Mouse (Mus musculus) thymus, adult 2 months (tissue): ENCODE data around the gene Frmd8. TPM values are rescaled to one million over a fixed set of nuclear protein-coding genes. Genes with fewer than 3 reads are reported as not detected.

ENCODE experiments used
- DNase-seq: peaks from one replicate; pipeline ENCODE4 v3.0.0; 2021
- H3K27ac ChIP-seq: fragments of 200-500 bp; 2 replicates; pipeline ENCODE4 v1.5.1; 2012; ENCODE audit warnings: low read length, control low read depth; ENCODE audit not compliant: control insufficient read depth, insufficient read depth
- H3K27me3 ChIP-seq: fragments of 200-500 bp; 2 replicates; pipeline ENCODE4 v1.6.1; 2012; ENCODE audit warnings: mild to moderate bottlenecking, low read length, moderate library complexity, mixed read lengths; ENCODE audit not compliant: control insufficient read depth, insufficient read depth
- H3K36me3 ChIP-seq: fragments of 200-500 bp; 2 replicates; pipeline ENCODE4 v1.6.1; 2012; ENCODE audit warnings: mild to moderate bottlenecking, low read length, moderate library complexity; ENCODE audit not compliant: control insufficient read depth, insufficient read depth
- H3K4me1 ChIP-seq: fragments of 200-500 bp; replicated peaks from 2 replicates; pipeline ENCODE4 v1.6.1; 2012; ENCODE audit warnings: low read length; ENCODE audit not compliant: control insufficient read depth, insufficient read depth
- H3K4me3 ChIP-seq: fragments of 200-500 bp; 2 replicates; pipeline ENCODE4 v1.5.1; 2012; ENCODE audit warnings: mild to moderate bottlenecking, low read length, control low read depth, moderate library complexity; ENCODE audit not compliant: control insufficient read depth, insufficient read depth
- CTCF ChIP-seq: fragments of 200-500 bp; IDR thresholded peaks from 2 replicates; pipeline ENCODE4 v1.5.1; 2012; ENCODE audit warnings: mild to moderate bottlenecking, control low read depth, low read length, moderate library complexity, borderline replicate concordance; ENCODE audit not compliant: control insufficient read depth, poor library complexity, insufficient read depth; ENCODE audit errors: extremely low read depth
- POLR2A ChIP-seq: fragments of 200-500 bp; IDR thresholded peaks from 2 replicates; pipeline ENCODE4 v1.6.1; 2012; ENCODE audit warnings: mild to moderate bottlenecking, low read length, control low read depth, moderate library complexity; ENCODE audit not compliant: control insufficient read depth, poor library complexity, insufficient read depth; ENCODE audit errors: extremely low read depth
- WGBS: fragments of 180-500 bp; shearing (Covaris S2); methylation state at CpG from one replicate; pipeline ENCODE4 v1.1.7; 2018; 5-methylcytosine and 5-hydroxymethylcytosine counted together
- polyA plus RNA-seq: library from polyadenylated mRNA; depleted of rRNA; stranded (reverse); fragments of >200 nt; gene quantifications from 2 replicates; pipeline ENCODE4 v1.2.3, GENCODE M21; 2012; rRNA removed

Gene Frmd8
- polyA plus RNA-seq, 1 experiment, result 121 TPM

DNA sequence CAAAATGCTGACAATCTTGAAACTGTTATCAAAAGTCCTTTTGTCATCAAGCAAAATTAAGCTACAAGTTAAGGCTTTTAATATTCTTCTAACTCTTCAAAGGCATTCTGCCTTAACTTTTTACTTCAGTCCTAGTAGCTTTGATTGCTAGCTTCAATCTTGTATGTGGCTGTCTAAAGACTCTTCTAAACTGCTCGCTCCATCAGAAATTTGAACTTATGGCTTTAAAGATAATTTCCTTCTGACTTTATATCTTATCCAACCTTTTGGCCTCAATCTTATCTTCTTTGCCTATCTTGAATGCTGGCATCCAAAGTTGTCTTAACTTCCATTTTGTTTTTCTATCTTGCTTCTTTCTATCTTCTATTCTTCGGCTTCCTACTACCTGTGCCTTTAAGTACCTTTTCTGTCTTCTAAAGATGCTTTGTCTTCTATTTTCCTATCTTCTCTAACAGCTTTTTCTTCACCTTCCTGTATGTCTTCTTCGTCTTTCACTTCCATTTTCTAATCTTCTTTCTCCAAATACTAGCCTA lies 73.6 kb downstream of the Frmd8 start:
- peaks cover 25% of the 10 kb centered on the region for H3K36me3 ChIP-seq
- H3K4me3 ChIP-seq, result peak overlapping the region; percentile 99
- no peak for DNase-seq
- H3K4me1 ChIP-seq, result peaks cover 23% of the 10 kb centered on the region
- WGBS, result under 1% methylated on average over 3 of the region's 3 CpGs
- TF ChIP-seq POLR2A, result no peak
- no peak for TF ChIP-seq CTCF
- peak overlapping the region; percentile 80 for H3K27ac ChIP-seq
- no peaks in the 10 kb centered on the region for H3K27me3 ChIP-seq

DNA sequence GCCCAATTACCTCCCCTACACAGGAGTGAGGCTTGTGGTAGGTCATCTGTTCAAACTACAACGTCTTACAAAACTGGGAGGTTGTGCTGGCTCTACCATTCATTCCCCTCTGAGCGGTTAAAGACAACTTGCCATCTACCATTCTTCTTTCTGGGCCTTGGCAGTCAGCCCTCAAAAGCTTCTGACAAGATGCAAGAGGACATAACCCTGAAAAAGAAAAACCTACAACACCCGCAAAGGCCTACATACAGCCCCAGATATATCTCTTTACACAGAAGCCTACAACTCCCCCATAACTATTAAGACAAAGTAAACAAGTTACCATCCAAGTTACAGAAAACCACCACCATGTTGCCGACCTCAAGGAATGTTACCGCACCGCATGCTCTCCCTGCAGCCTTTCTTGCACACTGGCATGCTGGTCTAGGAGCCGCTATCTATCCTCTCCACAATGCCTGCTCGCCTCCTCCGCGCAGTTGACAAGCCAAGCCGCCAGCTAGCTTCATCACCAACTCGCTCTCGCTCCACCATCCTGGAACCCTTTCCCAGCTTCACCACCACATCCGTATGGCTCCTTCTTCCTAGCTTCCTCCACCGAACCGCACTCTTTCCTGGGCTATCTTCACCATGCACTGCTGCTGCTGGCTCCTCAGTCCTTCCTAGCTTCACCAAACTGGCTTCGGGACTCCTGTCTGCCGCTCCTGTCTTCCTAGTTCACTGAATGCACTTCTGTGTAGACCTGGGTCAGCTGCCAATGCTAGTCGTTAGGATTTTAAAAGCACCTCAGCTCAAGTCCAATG lies 74.2 kb downstream of the Frmd8 start:
- Histone ChIP-seq H3K4me3 (peak overlapping the region; percentile 99), H3K27me3 (no peaks in the 10 kb centered on the region), H3K36me3 (peaks cover 32% of the 10 kb centered on the region), H3K27ac (peak overlapping the region; percentile 68), H3K4me1 (peaks cover 20% of the 10 kb centered on the region)
- WGBS, result under 1% methylated on average over 19 of the region's 19 CpGs
- DNase-seq, result no peak
- TF ChIP-seq CTCF (no peak), POLR2A (no peak)

DNA sequence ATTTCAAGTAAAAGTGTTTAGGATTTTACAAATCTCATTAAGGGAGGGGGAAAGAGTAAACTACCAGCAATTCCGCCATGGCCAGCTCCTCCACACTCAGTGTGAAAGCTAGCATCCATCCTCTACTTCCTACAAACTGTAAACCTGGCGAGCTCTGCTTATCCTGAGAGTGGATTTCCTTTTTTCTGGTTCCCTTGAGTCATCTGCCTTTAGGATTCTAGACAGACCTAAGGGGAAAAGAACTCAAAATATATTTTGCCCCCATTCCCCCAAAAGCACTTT lies 74.8 kb downstream of the Frmd8 start:
- Histone ChIP-seq H3K27me3 (no peaks in the 10 kb centered on the region), H3K4me3 (peak overlapping the region; percentile 99), H3K27ac (no peak overlapping the region; the same call in 1 of the 2 replicates), H3K4me1 (peaks cover 19% of the 10 kb centered on the region), H3K36me3 (peaks cover 37% of the 10 kb centered on the region)
- 3% methylated on average over 2 of the region's 2 CpGs for WGBS
- TF ChIP-seq POLR2A (no peak), CTCF (no peak)
- no peak for DNase-seq

Other genes starting within 250 kb of the Frmd8 start
- 112 and 142 TPM in 2 replicates for gene Rela, start 237.8 kb downstream of the Frmd8 start, polyA plus RNA-seq
- 267 and 301 TPM in 2 replicates for gene Sipa1, start 211.6 kb downstream of the Frmd8 start, polyA plus RNA-seq
- 141 and 144 TPM in 2 replicates for gene Map3k11, start 186.5 kb downstream of the Frmd8 start, polyA plus RNA-seq
- 421 and 455 TPM in 2 replicates for gene Pcnx3, start 186.4 kb downstream of the Frmd8 start, polyA plus RNA-seq
- 0.97 and 1.0 TPM in 2 replicates for gene Kcnk7, start 170.9 kb downstream of the Frmd8 start, polyA plus RNA-seq
- gene Ehbp1l1, start 149.0 kb downstream of the Frmd8 start, polyA plus RNA-seq, result 55.6 and 61.8 TPM in 2 replicates
- gene Fam89b, start 145.6 kb downstream of the Frmd8 start, polyA plus RNA-seq, result 300 and 312 TPM in 2 replicates
- 29.5 and 37.7 TPM in 2 replicates for gene Ltbp3, start 134.4 kb downstream of the Frmd8 start, polyA plus RNA-seq
- gene Scyl1, start 103.9 kb downstream of the Frmd8 start, polyA plus RNA-seq, result 107 and 113 TPM in 2 replicates
- 57.5 and 57.9 TPM in 2 replicates for gene Slc25a45, start 2.5 kb upstream of the Frmd8 start, polyA plus RNA-seq
- gene Tigd3, start 18.9 kb upstream of the Frmd8 start, polyA plus RNA-seq, result 4.0 and 4.7 TPM in 2 replicates
- 175 and 194 TPM in 2 replicates for gene Dpf2, start 37.7 kb upstream of the Frmd8 start, polyA plus RNA-seq
- 5.1 and 5.8 TPM in 2 replicates for gene Cdc42ep2, start 49.5 kb upstream of the Frmd8 start, polyA plus RNA-seq
- 115 and 120 TPM in 2 replicates for gene Pola2, start 88.9 kb upstream of the Frmd8 start, polyA plus RNA-seq
- 0.06 and 0.20 TPM in 2 replicates for gene Slc22a20, start 110.9 kb upstream of the Frmd8 start, polyA plus RNA-seq
- gene Capn1, start 140.6 kb upstream of the Frmd8 start, polyA plus RNA-seq, result 98.2 and 101 TPM in 2 replicates
- 77.1 and 83.7 TPM in 2 replicates for gene Syvn1, start 171.3 kb upstream of the Frmd8 start, polyA plus RNA-seq
- gene Mrpl49, start 182.5 kb upstream of the Frmd8 start, polyA plus RNA-seq, result 28.8 and 29.4 TPM in 2 replicates
- 2,283 and 2,588 TPM in 2 replicates for gene Fau, start 182.6 kb upstream of the Frmd8 start, polyA plus RNA-seq
- gene Znhit2, start 185.9 kb upstream of the Frmd8 start, polyA plus RNA-seq, result 69.6 and 80.8 TPM in 2 replicates
- 35.8 and 42.0 TPM in 2 replicates for gene Tm7sf2, start 193.1 kb upstream of the Frmd8 start, polyA plus RNA-seq
- gene Vps51, start 202.0 kb upstream of the Frmd8 start, polyA plus RNA-seq, result 145 and 163 TPM in 2 replicates
- 0.70 and 1.5 TPM in 2 replicates for gene Tmem262, start 204.8 kb upstream of the Frmd8 start, polyA plus RNA-seq
- 0.65 and 0.84 TPM in 2 replicates for gene Gm28374, start 207.0 kb upstream of the Frmd8 start, polyA plus RNA-seq
- gene Zfpl1, start 209.7 kb upstream of the Frmd8 start, polyA plus RNA-seq, result 145 and 147 TPM in 2 replicates
- 22.1 and 28.8 TPM in 2 replicates for gene Cdca5, start 209.7 kb upstream of the Frmd8 start, polyA plus RNA-seq
- gene AC131692.1, start 219.1 kb upstream of the Frmd8 start, polyA plus RNA-seq, result 0.57 and 0.66 TPM in 2 replicates
- 1.8 and 2.1 TPM in 2 replicates for gene Naaladl1, start 230.5 kb upstream of the Frmd8 start, polyA plus RNA-seq
- gene Sac3d1, start 243.4 kb upstream of the Frmd8 start, polyA plus RNA-seq, result 71.3 and 90.1 TPM in 2 replicates